Mouse (Mus musculus) embryonic facial prominence, embryonic 14.5 days (tissue): ENCODE results near the gene Ets1. TPM values are rescaled to one million over a fixed set of nuclear protein-coding genes. Genes with fewer than 3 reads are reported as not detected.

Experiments used
- ATAC-seq: fragments of 200-750 bp; cut with Nextera tagmentation; 2 replicates; pipeline ENCODE4 v1.8.0; 2017; ENCODE audit warnings: low read depth, moderate number of reproducible peaks, moderate TSS enrichment
- DNase-seq: peaks from one replicate; pipeline ENCODE4 v3.0.0-alpha.2; 2015; ENCODE audit warnings: low spot score
- H3K27ac ChIP-seq: fragments of 300-500 bp; sonication (generic); replicated peaks from 2 replicates; pipeline ENCODE4 v1.5.1; 2014; ENCODE audit warnings: low read depth, mild to moderate bottlenecking, low read length, moderate library complexity
- H3K27me3 ChIP-seq: fragments of 300-500 bp; sonication (generic); replicated peaks from 2 replicates; pipeline ENCODE4 v1.6.1; 2014; ENCODE audit warnings: low read length; ENCODE audit not compliant: control insufficient read depth, insufficient read depth
- H3K36me3 ChIP-seq: fragments of 300-500 bp; sonication (generic); 2 replicates; pipeline ENCODE4 v1.6.1; 2014; ENCODE audit warnings: low read length, mixed read lengths; ENCODE audit not compliant: control insufficient read depth, insufficient read depth
- H3K4me1 ChIP-seq: fragments of 300-500 bp; sonication (generic); 2 replicates; pipeline ENCODE4 v1.6.1; 2014; ENCODE audit warnings: antibody characterized with exemption, low read length; ENCODE audit not compliant: control insufficient read depth, insufficient read depth
- H3K4me2 ChIP-seq: fragments of 300-500 bp; sonication (generic); 2 replicates; pipeline ENCODE4 v1.6.1; 2014; ENCODE audit warnings: low read depth, mild to moderate bottlenecking, low read length, moderate library complexity, mixed read lengths
- H3K4me3 ChIP-seq: fragments of 300-500 bp; sonication (generic); 2 replicates; pipeline ENCODE4 v1.5.1; 2014; ENCODE audit warnings: low read depth, mild to moderate bottlenecking, low read length
- H3K9ac ChIP-seq: fragments of 300-500 bp; sonication (generic); 2 replicates; pipeline ENCODE4 v1.6.1; 2014; ENCODE audit warnings: low read depth, mild to moderate bottlenecking, low read length, moderate library complexity, mixed read lengths
- H3K9me3 ChIP-seq: fragments of 300-500 bp; sonication (generic); 2 replicates; pipeline ENCODE4 v1.6.1; 2016; ENCODE audit warnings: low read length; ENCODE audit not compliant: control insufficient read depth
- WGBS: fragments of 180-500 bp; shearing (Covaris S2); extraction: QIAGEN DNeasy Blood & Tissue Kit; methylation state at CpG from one replicate; pipeline ENCODE4 v1.1.7; 2014; 5-methylcytosine and 5-hydroxymethylcytosine counted together
- polyA plus RNA-seq: library from polyadenylated mRNA; unstranded; fragments of >200 nt; fragmentation: Nextera tagmentation; extraction: Ambion mirVana; gene quantifications from 2 replicates; pipeline ENCODE4 v1.2.1, GENCODE M21; 2014

Gene Ets1
- polyA plus RNA-seq, 1 experiment from 2014 or later, result 32.7 TPM

DNA sequence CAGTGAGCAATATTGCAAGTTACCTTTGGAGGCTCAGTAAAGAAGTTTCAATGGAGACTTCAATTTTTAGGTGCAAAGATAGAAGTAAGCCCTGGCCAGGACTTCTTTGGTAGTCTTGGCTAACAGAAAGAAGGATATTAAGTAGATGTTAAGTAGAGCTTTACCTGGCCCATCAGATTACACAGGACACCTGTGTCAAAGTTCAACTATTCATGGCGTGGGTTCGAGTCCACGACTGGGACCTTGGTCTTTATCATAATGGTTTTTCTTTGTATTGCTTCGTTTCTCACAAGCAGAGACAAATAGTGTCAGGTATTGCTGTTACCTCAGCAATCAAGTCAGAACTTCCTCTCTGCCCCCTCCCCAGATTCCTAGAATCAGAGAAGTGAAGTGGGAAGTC lies 62.7 kb downstream of the Ets1 start:
- Histone ChIP-seq H3K27ac (no peak overlapping the region), H3K4me1 (peaks cover 36% of the 10 kb centered on the region), H3K27me3 (no peaks in the 10 kb centered on the region; the same call in 1 of the 2 replicates), H3K4me3 (peak overlapping the region; percentile 3; the same call in 1 of the 2 replicates), H3K9me3 (no peaks in the 10 kb centered on the region), H3K9ac (no peak overlapping the region), H3K36me3 (no peaks in the 10 kb centered on the region), H3K4me2 (peak overlapping the region; percentile 37)
- WGBS, result 84% methylated on average over 4 of the region's 4 CpGs
- DNase-seq (no peak), ATAC-seq (no peak)

DNA sequence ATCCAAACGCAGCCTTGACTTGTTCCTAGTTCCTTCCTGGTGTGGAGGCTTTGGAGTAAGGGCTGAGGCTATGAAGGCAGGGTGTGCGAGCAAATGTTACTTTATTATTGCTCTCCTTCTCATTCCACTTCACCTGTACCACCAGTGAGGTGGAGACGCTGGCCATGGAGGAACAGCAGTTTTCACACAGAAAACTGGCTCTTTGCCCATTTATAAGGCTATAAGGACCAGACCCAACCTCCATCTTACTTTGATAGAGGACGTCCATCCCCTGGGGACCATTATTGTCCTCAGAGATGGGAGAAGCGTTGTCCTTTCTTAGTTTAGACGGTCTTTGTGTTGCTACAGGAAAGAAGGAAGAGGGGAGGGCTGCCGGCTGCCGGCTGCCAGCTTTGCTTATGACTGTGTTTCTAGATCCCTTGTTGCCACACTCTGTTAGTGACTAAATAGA lies 63.4 kb downstream of the Ets1 start:
- H3K9me3 ChIP-seq, result no peaks in the 10 kb centered on the region
- H3K4me2 ChIP-seq, result peak overlapping the region; percentile 37
- no peaks in the 10 kb centered on the region; the same call in 1 of the 2 replicates for H3K27me3 ChIP-seq
- 73% methylated on average over 8 of the region's 8 CpGs for WGBS
- ATAC-seq (no peak), DNase-seq (no peak)
- H3K27ac ChIP-seq, result no peak overlapping the region
- H3K4me1 ChIP-seq, result peaks cover 36% of the 10 kb centered on the region
- peak overlapping the region; percentile 7; the same call in 1 of the 2 replicates for H3K4me3 ChIP-seq
- H3K36me3 ChIP-seq, result no peaks in the 10 kb centered on the region
- 0 out of 2 replicates have a peak overlapping the region, but pooled peaks have one; percentile 20 for H3K9ac ChIP-seq

DNA sequence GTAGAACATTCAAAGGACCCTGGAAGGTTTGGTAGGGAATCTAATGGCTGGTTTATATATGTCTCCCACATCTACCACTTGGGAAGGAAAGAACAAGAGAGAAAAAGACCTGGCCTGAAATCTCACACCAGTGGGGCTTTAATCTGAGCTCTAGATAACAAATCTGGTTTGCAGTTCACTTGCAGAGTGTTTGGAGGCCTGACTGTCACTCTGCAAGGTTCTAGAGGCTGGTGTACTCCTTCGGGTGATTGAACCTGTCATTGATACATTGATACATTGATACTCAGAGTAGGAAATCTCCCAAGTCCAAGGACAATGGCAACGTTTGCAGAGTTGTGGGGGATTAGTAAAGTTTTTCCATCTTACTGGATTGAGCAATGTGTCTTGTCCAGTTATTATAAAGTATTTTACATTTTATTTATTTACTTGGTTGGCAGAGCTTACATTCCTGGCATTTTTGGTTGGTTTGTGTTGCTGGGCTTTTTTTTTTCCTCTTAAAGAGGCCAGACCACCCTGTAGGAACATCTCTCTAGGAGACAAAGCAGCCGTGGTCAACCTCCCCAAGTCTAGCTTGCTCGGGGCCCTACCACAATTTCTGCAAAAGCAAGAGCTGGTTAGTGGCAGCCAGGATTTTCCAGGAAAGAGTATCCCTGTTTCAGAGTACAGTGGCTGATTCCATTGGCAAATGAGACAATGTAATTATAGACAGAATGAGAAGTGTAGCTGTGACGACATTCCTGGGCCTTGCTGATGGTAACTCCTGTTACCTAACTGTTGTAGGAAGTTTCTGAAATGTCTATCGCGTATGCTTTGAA lies 64.3 kb downstream of the Ets1 start:
- H3K27ac ChIP-seq, result no peak overlapping the region
- ATAC-seq, result no peak
- 60% methylated on average over 7 of the region's 7 CpGs for WGBS
- no peaks in the 10 kb centered on the region for H3K27me3 ChIP-seq
- H3K4me2 ChIP-seq, result peak overlapping the region; percentile 37
- H3K9ac ChIP-seq, result no peak overlapping the region
- DNase-seq, result peak; percentile 25
- H3K9me3 ChIP-seq, result no peaks in the 10 kb centered on the region
- H3K4me1 ChIP-seq, result peaks cover 32% of the 10 kb centered on the region
- no peaks in the 10 kb centered on the region for H3K36me3 ChIP-seq
- 0 out of 2 replicates have a peak overlapping the region, but pooled peaks have one; percentile 7 for H3K4me3 ChIP-seq

DNA sequence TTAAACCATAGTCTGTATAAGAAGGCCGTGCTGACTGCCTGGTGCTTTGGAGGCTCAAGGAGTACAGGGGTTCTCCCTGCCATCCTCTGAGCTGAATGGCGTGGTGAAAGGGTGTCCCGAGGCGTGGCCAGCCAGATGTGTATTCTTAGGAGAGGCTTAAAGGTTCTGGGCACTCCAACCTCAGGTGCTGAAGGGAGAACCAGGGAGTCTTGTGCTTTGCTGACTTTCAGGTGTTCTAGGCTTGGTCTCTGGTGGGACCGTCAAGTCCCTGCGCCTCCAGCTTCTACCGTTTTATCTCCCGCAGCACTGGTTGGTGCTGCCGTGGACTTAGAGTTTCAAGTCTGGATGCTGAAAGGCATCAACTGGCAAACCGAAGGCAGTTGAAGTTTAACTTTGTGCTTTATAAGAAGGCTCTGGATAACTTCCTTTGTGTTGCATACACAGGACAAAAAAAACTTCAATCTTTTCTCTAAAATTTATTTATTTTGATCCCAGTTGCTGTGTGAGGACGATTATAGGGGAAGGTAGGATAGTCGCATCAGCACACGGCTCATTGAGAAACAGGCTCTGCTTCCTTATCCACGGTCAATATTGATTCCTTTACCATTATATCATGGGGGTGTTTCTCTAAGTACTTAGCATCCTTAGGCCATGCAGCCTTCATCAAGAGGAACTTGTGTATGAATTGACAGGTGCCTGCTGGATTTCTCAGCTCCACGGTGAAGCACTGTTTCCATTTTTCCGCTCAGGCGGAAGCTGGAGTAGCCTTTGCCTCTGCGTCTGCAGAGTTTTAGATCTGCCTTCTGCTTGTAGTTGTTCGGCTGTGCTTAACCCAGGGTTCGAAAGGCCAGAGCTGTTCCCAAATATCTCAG lies 65.3 kb downstream of the Ets1 start:
- Histone ChIP-seq H3K4me1 (peaks cover 33% of the 10 kb centered on the region), H3K36me3 (no peaks in the 10 kb centered on the region), H3K9me3 (no peaks in the 10 kb centered on the region), H3K4me2 (peak overlapping the region; percentile 17; the same call in 1 of the 2 replicates), H3K9ac (no peak overlapping the region), H3K4me3 (no peak overlapping the region), H3K27me3 (no peaks in the 10 kb centered on the region), H3K27ac (no peak overlapping the region)
- WGBS, result 79% methylated on average over 20 of the region's 20 CpGs
- DNase-seq (no peak), ATAC-seq (no peak)

DNA sequence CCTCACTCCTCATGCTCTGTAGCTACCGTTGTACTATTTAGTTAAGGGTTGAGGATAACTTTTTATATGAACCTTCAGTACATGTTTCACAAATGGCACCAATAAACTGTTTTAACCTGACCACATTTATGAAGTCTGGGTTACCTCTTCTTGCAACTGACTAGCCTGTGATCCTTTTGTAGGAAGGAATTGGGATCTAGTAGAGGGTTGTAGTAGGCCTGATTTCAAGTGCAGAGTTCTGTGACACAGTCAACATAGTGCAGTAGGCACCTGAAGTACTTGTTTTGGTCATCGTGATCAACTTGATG lies 65.9 kb downstream of the Ets1 start:
- peaks cover 33% of the 10 kb centered on the region for H3K4me1 ChIP-seq
- H3K4me2 ChIP-seq, result no peak overlapping the region
- DNase-seq (no peak), ATAC-seq (no peak)
- no peaks in the 10 kb centered on the region for H3K9me3 ChIP-seq
- 82% methylated on average over 2 of the region's 2 CpGs for WGBS
- no peaks in the 10 kb centered on the region for H3K36me3 ChIP-seq
- no peak overlapping the region for H3K9ac ChIP-seq
- H3K4me3 ChIP-seq, result no peak overlapping the region
- H3K27me3 ChIP-seq, result no peaks in the 10 kb centered on the region
- no peak overlapping the region for H3K27ac ChIP-seq

DNA sequence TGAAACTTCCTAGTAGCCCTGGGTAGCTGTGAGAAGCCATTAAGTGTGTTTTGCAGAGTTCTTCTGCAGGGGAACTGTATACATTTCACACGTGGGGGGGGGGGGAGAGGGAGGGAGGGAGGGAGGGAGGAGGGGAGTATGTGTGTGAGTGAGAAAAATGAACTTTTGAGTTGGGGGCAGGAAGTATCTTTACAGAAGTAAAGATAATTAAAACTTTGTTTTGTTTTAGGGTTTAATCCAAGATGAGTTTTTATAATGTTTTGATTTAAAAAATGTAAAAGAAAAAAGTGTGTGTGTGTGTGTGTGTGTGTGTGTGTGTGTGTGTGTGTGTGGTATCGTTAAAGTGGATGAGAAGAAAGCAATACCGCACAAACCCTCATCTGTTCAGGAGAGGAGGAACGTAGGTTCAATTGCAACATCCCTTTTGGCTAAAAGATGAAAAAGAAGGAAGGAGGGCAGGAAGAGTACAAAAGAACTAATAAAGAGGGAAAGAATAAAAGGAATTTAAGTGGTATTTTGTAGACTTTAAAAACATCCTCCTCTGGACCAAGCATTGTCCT lies 66.9 kb downstream of the Ets1 start:
- Histone ChIP-seq H3K4me3 (no peak overlapping the region), H3K36me3 (no peaks in the 10 kb centered on the region), H3K27ac (no peak overlapping the region), H3K9ac (no peak overlapping the region), H3K4me2 (no peak overlapping the region), H3K9me3 (no peaks in the 10 kb centered on the region), H3K27me3 (no peaks in the 10 kb centered on the region), H3K4me1 (peaks cover 30% of the 10 kb centered on the region)
- ATAC-seq, result no peak
- DNase-seq, result no peak
- 56% methylated on average over 4 of the region's 4 CpGs for WGBS

DNA sequence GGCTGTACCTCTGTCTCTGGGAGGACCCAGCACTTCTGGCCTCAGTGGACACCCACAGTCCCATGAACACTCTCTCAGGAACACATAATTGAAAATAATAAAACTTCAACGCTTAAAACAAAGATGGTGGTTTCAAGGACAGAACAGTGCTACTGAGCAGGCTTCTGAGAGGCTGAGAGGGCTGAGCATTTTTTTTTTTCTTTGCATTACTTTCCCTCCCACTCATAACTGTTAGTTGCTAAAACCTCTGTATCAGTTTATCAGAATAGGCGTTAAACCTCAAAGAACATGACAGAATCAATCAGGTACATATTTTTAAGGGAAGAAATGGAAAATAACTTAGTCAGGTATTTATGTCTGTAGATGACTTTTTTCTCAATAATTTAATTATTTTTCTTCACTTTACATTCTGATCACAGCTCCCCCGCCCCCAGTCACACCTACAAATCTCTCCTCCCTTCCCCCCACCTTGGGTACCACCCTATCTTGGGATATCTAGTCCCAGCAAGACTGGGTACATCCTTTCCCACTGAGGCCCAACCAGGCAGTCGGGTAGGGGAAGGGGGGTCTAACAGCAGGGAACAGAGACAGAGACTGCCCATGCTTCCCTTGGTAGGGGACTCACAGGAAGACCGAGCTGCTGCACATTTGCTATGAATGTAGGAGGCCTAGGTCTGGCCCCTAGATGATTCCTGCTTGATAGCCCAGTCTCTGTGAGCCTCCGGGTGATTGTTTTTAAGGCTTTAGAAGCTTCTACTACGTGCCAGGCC lies 68.1 kb downstream of the Ets1 start:
- H3K9ac ChIP-seq, result no peak overlapping the region
- WGBS, result 81% methylated on average over 7 of the region's 7 CpGs
- no peak overlapping the region for H3K4me3 ChIP-seq
- ATAC-seq (no peak), DNase-seq (no peak)
- H3K4me1 ChIP-seq, result peaks cover 33% of the 10 kb centered on the region
- no peaks in the 10 kb centered on the region for H3K36me3 ChIP-seq
- H3K27ac ChIP-seq, result no peak overlapping the region
- H3K27me3 ChIP-seq, result no peaks in the 10 kb centered on the region
- H3K9me3 ChIP-seq, result no peaks in the 10 kb centered on the region
- no peak overlapping the region for H3K4me2 ChIP-seq
